Mouse (Mus musculus): ENCODE data around the gene Dnah7c.
A peak's percentile ranks its signal among the peaks of the same experiment; 100 is the strongest.

Gene Dnah7c

GRCm38 (mm10) chr1:46852600-46853272 lies 427.3 kb downstream of the Dnah7c start:
- DNase-seq (ENCODE audit: inconsistent age in 2 of 2, low spot score in 1 of 2) = peak in 1 of 2 experiments; percentile 72

- DNase-seq (ENCODE audit: inconsistent age in 2 of 2, low spot score in 1 of 2) = peak; percentile 98 to 100
These were observed 428.1 kb downstream of the Dnah7c start for GRCm38 (mm10) chr1:46853317-46854035.

GRCm38 (mm10) chr1:46854036-46854900 lies 428.9 kb downstream of the Dnah7c start:
- DNase-seq (ENCODE audit: inconsistent age in 2 of 2, low spot score in 1 of 2) = no peak

GRCm38 (mm10) chr1:46856498-46856897 lies 431.1 kb downstream of the Dnah7c start:
- DNase-seq (ENCODE audit: inconsistent age in 2 of 2, low spot score in 1 of 2) = no peak

Measured in adrenal gland, adult (tissue).